Mouse (Mus musculus) brain, adult 10 weeks (tissue): ENCODE results near the gene Smarce1. TPM values are rescaled to one million over a fixed set of nuclear protein-coding genes. Genes with fewer than 3 reads are reported as not detected.

Experiments used
- polyA plus RNA-seq: library from polyadenylated mRNA; stranded (reverse); fragments of 350-450 nt; fragmentation: Illumina TruSeq; extraction: RNeasy Lipid Tissue Mini Kit (QIAGEN cat#74804); gene quantifications from one replicate; pipeline ENCODE4 v1.2.3, GENCODE M21; 2015; ENCODE audit warnings: low read depth, low replicate concordance

Gene Smarce1
- polyA plus RNA-seq: 77.0 TPM

DNA sequence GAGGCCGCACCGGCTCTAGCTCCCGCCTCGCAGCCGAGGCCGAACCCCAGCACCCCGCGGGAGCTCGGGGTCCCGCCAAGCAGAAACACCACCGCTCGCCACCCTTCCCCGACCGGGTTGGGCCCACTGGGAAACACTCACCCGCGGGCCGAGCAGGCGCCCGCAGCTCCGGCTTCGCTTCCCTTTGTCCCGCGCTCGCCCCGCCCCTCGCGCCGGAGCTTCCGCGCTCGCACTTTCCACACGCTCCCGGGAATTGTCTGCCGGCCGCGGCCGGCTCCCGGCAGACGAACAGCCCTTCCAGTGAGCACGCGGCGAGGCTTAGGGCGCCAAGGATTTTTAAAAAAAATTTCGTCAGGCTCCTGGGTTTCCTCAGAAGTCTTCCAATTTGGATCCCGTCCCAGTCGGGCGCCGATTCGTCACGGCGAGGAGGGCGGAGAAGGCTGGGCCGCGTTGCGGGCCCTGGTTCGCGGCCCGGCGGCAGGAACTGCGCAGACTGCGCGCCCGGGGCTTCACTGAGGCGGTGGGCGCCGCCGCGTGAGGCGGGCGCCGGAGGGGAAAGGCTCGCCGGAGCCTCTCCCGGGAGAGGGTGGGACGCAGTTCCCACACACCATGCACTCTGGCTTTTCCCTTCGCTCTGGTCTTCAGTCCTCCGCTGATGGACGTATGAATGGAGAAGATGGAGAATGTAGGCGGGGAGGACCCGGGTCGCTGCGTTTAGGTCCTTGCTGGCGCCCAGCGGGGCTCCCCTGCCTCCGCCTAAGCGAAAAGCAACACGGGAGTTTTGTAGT, at the start of gene Smarce1:
Smarce1 (minus strand) TSS at position 757 of the 788 bp plus-strand sequence.

DNA sequence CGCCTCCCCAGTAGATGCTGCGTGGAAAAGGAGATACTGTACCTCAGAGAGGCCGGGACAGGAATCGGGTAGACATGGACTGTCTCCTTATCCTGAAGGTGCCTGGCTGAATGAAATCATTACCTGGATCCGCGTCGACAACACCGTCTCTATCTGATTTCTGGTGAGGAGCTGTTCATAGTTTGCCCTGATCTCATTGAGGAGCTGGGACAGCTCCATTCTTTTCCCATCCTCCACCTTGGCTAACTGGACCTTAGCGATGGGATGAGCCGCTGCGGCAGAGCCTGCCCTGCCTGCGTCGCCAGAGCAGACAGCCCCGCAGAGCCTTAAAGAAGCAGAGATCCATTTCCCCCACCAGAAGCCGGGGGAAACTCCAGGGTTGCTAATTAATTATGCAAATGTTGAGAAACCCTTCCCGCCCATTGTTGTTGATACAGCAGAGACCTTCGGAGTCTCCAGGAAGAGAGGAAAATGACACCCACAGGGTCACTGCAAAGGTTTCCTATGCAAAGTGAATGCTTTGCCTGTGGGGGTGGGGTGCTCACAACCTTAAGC, 13.1 kb upstream of the Smarce1 start, which contains the start of gene Krt222:
Krt222 (minus strand) TSS at position 266 of the 555 bp plus-strand sequence.

Other genes starting within 250 kb of the Smarce1 start
- not detected for gene Gjd3, start 248.0 kb downstream of the Smarce1 start, polyA plus RNA-seq
- 0.95 TPM for gene Top2a, start 206.8 kb downstream of the Smarce1 start, polyA plus RNA-seq
- 75.5 TPM for gene Igfbp4, start 189.8 kb downstream of the Smarce1 start, polyA plus RNA-seq
- gene Tns4, start 141.7 kb downstream of the Smarce1 start, polyA plus RNA-seq: 0.18 TPM
- not detected for gene Ccr7, start 75.9 kb downstream of the Smarce1 start, polyA plus RNA-seq
- 54.3 TPM for gene Krt222, start 13.1 kb upstream of the Smarce1 start, polyA plus RNA-seq
- not detected for gene Krt24, start 54.2 kb upstream of the Smarce1 start, polyA plus RNA-seq
- gene Krt25, start 91.9 kb upstream of the Smarce1 start, polyA plus RNA-seq: 0.30 TPM
- gene Krt26, start 106.9 kb upstream of the Smarce1 start, polyA plus RNA-seq: not detected
- gene Krt27, start 120.1 kb upstream of the Smarce1 start, polyA plus RNA-seq: not detected
- not detected for gene Krt28, start 143.9 kb upstream of the Smarce1 start, polyA plus RNA-seq
- gene Krt10, start 158.3 kb upstream of the Smarce1 start, polyA plus RNA-seq: 18.1 TPM
- 13.0 TPM for gene Krt12, start 191.2 kb upstream of the Smarce1 start, polyA plus RNA-seq
- gene Krt20, start 207.1 kb upstream of the Smarce1 start, polyA plus RNA-seq: 0.22 TPM